Mouse (Mus musculus) ES-E14 (cell line): ENCODE measurements around the gene Tmprss9. TPM values are rescaled to one million over a fixed set of nuclear protein-coding genes. Genes with fewer than 3 reads are reported as not detected.

ENCODE experiments used
- DNase-seq: peaks from one replicate; pipeline ENCODE4 v3.0.0-alpha.2; 2013; ENCODE audit warnings: low read depth, low spot score
- H3K27ac ChIP-seq: 2 replicates; pipeline ENCODE4 v1.5.1; 2012; ENCODE audit warnings: low read depth, mild to moderate bottlenecking, low read length, moderate library complexity, mixed read lengths; ENCODE audit not compliant: poor library complexity, insufficient read depth, severe bottlenecking
- H3K36me3 ChIP-seq: 2 replicates; pipeline ENCODE4 v1.6.1; 2012; ENCODE audit warnings: mild to moderate bottlenecking, low read length, moderate library complexity, mixed read lengths; ENCODE audit not compliant: control insufficient read depth, poor library complexity, insufficient read depth, severe bottlenecking
- H3K4me1 ChIP-seq, 2 experiments: fragments of 150-350 bp in 1 of 2; sonication (generic) in 1 of 2; 2 replicates each; pipeline ENCODE4 v1.6.1; 2012; ENCODE audit warnings: low read length in 2 of 2, mild to moderate bottlenecking in 1 of 2, mixed read lengths in 1 of 2; ENCODE audit not compliant: control insufficient read depth in 2 of 2, insufficient read depth in 2 of 2, poor library complexity in 1 of 2
- H3K4me3 ChIP-seq, 2 experiments: fragments of 150-350 bp in 1 of 2; sonication (generic) in 1 of 2; 2 replicates each; pipeline ENCODE4 v1.5.1; 2012; ENCODE audit warnings: low read length in 2 of 2, low read depth in 1 of 2, mild to moderate bottlenecking in 1 of 2, mixed read lengths in 1 of 2; ENCODE audit not compliant: insufficient read depth in 1 of 2, poor library complexity in 1 of 2, severe bottlenecking in 1 of 2
- H3K9ac ChIP-seq: 2 replicates; pipeline ENCODE4 v1.6.1; 2012; ENCODE audit warnings: low read depth, mild to moderate bottlenecking, low read length, mixed read lengths; ENCODE audit not compliant: poor library complexity, insufficient read depth, severe bottlenecking
- H3K9me3 ChIP-seq: fragments of 150-350 bp; sonication (generic); 2 replicates; pipeline ENCODE4 v1.6.1; 2012; ENCODE audit warnings: low read depth, mild to moderate bottlenecking, low read length; ENCODE audit not compliant: control insufficient read depth, insufficient read depth
- CHD2 ChIP-seq: IDR thresholded peaks from 2 replicates; pipeline ENCODE4 v1.6.1; 2014; ENCODE audit warnings: mild to moderate bottlenecking, low read depth, low read length, inconsistent platforms
- HCFC1 ChIP-seq: IDR thresholded peaks from 2 replicates; pipeline ENCODE4 v1.6.1; 2012; ENCODE audit warnings: low read length, inconsistent platforms, borderline replicate concordance; ENCODE audit not compliant: insufficient read depth
- MAFK ChIP-seq: IDR thresholded peaks from 2 replicates; pipeline ENCODE4 v1.6.1; 2014; ENCODE audit warnings: mild to moderate bottlenecking, low read depth, low read length, inconsistent platforms; ENCODE audit not compliant: insufficient read depth
- ZC3H11A ChIP-seq: IDR thresholded peaks from 2 replicates; pipeline ENCODE4 v1.6.1; 2012; ENCODE audit warnings: low read depth, mild to moderate bottlenecking, inconsistent platforms, low read length, borderline replicate concordance
- ZNF384 ChIP-seq: IDR thresholded peaks from 2 replicates; pipeline ENCODE4 v1.6.1; 2012; ENCODE audit warnings: low read depth, low read length, inconsistent platforms
- in situ Hi-C, 2 experiments: fragments of 600-800 bp; cut with MboI; formaldehyde crosslinking; loops; one replicate each; pipeline ENCODE4 v1.15.1; 2025; ENCODE audit warnings: low sequenced_read_pairs in 2 of 2, inconsistent platforms in 1 of 2; ENCODE audit not compliant: unreplicated experiment in 2 of 2
- total RNA-seq: library from RNA; depleted of rRNA; stranded (reverse); fragments of 300-350 nt; gene quantifications from 2 replicates; pipeline ENCODE4 v1.2.3, GENCODE M21; 2012

The Tmprss9 gene
- total RNA-seq, 1 experiment: not detected

- no peaks in the 10 kb centered on the region for H3K9me3 ChIP-seq
- in situ Hi-C loops: no loop called here
- H3K9ac ChIP-seq: peak within 1 kb of the TSS; percentile 92
- H3K4me1 ChIP-seq: peaks cover 0 to 22% of the 10 kb centered on the region in 2 experiments; a peak in 1 of 4 replicates
- TF ChIP-seq CHD2: peak; percentile 96
- TF ChIP-seq ZNF384: peak; percentile 93; the same call in 1 of the 2 replicates
- peak; percentile 99 for TF ChIP-seq HCFC1
- TF ChIP-seq ZC3H11A: no peak
- peak; percentile 69; the same call in 1 of the 2 replicates for TF ChIP-seq MAFK
- peak; percentile 99 for DNase-seq
- H3K4me3 ChIP-seq: peak within 1 kb of the TSS; percentile 84 to 94
- H3K27ac ChIP-seq: peak within 1 kb of the TSS; percentile 74
- H3K36me3 ChIP-seq: peaks cover 43% of the 10 kb centered on the region
Observed at GRCm38 (mm10) chr10:80900318-80901247, 28.9 kb downstream of the Tmprss9 start, which contains the start of gene Timm13. Timm13 (minus strand) TSS chr10:80900969.

- 0 out of 2 replicates have a peak overlapping the region, but pooled peaks have one; percentile 3 for H3K9ac ChIP-seq
- H3K27ac ChIP-seq: no peak overlapping the region
- 0 out of 4 replicates have a peak overlapping the region, but pooled peaks of 1 of the 2 experiments have one; percentile 10 for H3K4me3 ChIP-seq
- no peaks in the 10 kb centered on the region for H3K9me3 ChIP-seq
- TF ChIP-seq HCFC1: no peak
- no peak for TF ChIP-seq ZC3H11A
- TF ChIP-seq MAFK: no peak
- TF ChIP-seq CHD2: no peak
- no peak for TF ChIP-seq ZNF384
- peaks cover 45% of the 10 kb centered on the region for H3K36me3 ChIP-seq
- DNase-seq: no peak
- in situ Hi-C loops: no loop called here
- peaks cover 0 to 22% of the 10 kb centered on the region in 2 experiments; a peak in 1 of 4 replicates for H3K4me1 ChIP-seq
Observed at GRCm38 (mm10) chr10:80901409-80902272, 30.0 kb downstream of the Tmprss9 start.

GRCm38 (mm10) chr10:80902273-80902940 is 30.8 kb downstream of the Tmprss9 start:
- Histone ChIP-seq H3K27ac (no peak overlapping the region), H3K36me3 (peaks cover 46% of the 10 kb centered on the region), H3K9me3 (no peaks in the 10 kb centered on the region), H3K4me3 (no peak overlapping the region), H3K4me1 (peaks cover 0 to 18% of the 10 kb centered on the region in 2 experiments; a peak in 1 of 4 replicates), H3K9ac (no peak overlapping the region)
- TF ChIP-seq CHD2 (no peak), MAFK (no peak), HCFC1 (no peak), ZC3H11A (no peak), ZNF384 (no peak)
- in situ Hi-C loops: no loop called here
- DNase-seq: no peak

DNA sequence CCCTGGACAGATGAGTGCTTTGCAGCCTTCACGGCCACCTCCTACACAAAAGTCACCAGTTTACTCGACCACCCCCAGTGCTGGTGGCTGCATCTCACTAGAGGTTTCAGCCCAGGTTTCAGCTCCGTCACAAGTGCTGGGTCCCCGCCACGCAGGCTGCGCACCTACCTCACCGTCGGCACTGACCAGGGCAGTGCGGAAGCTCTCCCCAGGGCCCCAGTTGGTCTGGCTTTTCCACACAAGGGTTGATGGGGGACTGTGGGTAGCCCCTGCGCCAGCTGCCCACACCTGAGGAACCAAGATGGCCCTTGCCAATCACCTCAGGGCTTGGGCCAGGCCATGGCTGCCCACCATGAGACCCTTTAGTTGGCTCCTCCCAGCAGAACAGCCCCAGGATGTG is 31.6 kb downstream of the Tmprss9 start:
- H3K36me3 ChIP-seq: peaks cover 53% of the 10 kb centered on the region
- DNase-seq: no peak
- H3K9me3 ChIP-seq: no peaks in the 10 kb centered on the region
- no peak overlapping the region for H3K9ac ChIP-seq
- peaks cover 0 to 14% of the 10 kb centered on the region in 2 experiments; a peak in 1 of 4 replicates for H3K4me1 ChIP-seq
- in situ Hi-C loops: no loop called here
- H3K27ac ChIP-seq: no peak overlapping the region
- TF ChIP-seq CHD2: no peak
- no peak for TF ChIP-seq MAFK
- TF ChIP-seq ZC3H11A: no peak
- no peak for TF ChIP-seq ZNF384
- no peak for TF ChIP-seq HCFC1
- no peak overlapping the region for H3K4me3 ChIP-seq
